Mouse (Mus musculus) layer of hippocampus, adult 2 months (tissue): ENCODE data around the gene Krt36. TPM values are rescaled to one million over a fixed set of nuclear protein-coding genes. Genes with fewer than 3 reads are reported as not detected.

ENCODE experiments used
- DNase-seq, 2 experiments: peaks; one replicate each; pipeline ENCODE4 v3.0.0; 2022; ENCODE audit warnings: low spot score in 2 of 2
- H3K27ac ChIP-seq: fragments of 200-600 bp; 2 replicates; pipeline ENCODE4 v1.8.1; 2022
- H3K4me3 ChIP-seq: fragments of 200-600 bp; 2 replicates; pipeline ENCODE4 v1.8.1; 2022; ENCODE audit warnings: mild to moderate bottlenecking
- CTCF ChIP-seq: fragments of 200-600 bp; conservative IDR thresholded peaks from 2 replicates; pipeline ENCODE4 v1.8.1; 2022; ENCODE audit warnings: antibody characterized with exemption, mild to moderate bottlenecking, moderate library complexity
- total RNA-seq, 2 experiments: library from RNA; stranded (reverse); gene quantifications; 2 replicates each; pipeline ENCODE4 v1.2.3; 2021

Gene Krt36
- total RNA-seq, 2 experiments from 2014 or later = not detected

DNA sequence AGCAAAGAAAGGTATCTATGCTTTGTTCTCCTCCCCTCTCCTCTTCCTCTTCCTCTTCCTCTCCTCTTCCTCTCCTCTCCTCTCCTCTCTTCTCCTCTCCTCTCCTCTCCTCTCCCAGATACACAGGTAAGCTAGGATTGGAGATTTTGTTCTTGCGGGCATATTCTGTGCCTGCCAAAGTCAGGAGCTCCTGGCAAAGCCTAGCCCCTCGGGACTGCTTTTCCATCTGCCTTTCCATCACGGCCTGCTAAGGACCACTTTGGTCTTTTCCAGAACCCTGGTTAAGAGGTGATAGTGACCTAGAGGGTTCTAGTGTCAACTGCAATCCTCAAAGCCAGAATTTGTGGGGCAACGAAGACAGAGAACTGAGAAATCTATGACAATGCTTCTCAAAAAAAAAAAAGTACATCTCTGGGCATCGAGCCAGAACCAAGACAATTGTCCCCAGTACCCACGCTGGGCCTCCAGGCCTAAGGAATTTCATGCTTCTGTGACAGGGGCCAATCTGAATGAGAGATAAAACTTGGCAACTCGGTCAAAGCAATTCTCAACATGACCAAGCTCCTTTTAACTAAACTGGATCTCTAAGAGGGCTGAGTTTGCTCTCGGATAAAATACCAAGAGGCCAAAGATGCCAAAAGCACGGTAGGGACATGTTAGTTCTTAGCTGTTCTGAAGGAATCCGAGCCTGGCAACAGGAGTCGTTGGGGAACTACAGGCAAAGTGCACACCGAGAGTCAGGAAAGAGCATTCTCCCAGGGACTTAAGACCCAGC, 39.0 kb downstream of the Krt36 start:
- no peak for TF ChIP-seq CTCF
- Histone ChIP-seq H3K4me3 (no peak overlapping the region), H3K27ac (no peak overlapping the region)
- DNase-seq = no peak

DNA sequence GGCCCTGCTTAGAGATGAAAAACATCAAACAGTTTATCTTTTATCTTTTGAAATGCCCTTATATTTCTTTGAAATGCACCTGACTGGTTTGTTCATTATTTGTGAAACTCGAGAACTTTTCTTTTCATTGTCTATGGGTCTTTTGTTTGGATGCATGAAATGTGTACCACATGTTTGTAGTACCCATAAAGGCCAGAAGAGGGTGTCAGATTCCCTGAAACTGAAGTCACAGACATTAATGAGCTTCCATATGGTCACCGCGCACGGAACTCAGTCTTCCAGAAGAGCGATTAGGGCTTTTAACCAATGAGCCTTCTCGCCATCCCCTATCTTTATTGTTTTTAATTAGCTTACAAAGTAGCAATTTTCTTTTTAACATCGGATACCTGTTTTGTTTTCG, 46.6 kb downstream of the Krt36 start:
- H3K27ac ChIP-seq = no peak overlapping the region
- no peak overlapping the region for H3K4me3 ChIP-seq
- peak; percentile 46 for TF ChIP-seq CTCF
- DNase-seq = no peak

DNA sequence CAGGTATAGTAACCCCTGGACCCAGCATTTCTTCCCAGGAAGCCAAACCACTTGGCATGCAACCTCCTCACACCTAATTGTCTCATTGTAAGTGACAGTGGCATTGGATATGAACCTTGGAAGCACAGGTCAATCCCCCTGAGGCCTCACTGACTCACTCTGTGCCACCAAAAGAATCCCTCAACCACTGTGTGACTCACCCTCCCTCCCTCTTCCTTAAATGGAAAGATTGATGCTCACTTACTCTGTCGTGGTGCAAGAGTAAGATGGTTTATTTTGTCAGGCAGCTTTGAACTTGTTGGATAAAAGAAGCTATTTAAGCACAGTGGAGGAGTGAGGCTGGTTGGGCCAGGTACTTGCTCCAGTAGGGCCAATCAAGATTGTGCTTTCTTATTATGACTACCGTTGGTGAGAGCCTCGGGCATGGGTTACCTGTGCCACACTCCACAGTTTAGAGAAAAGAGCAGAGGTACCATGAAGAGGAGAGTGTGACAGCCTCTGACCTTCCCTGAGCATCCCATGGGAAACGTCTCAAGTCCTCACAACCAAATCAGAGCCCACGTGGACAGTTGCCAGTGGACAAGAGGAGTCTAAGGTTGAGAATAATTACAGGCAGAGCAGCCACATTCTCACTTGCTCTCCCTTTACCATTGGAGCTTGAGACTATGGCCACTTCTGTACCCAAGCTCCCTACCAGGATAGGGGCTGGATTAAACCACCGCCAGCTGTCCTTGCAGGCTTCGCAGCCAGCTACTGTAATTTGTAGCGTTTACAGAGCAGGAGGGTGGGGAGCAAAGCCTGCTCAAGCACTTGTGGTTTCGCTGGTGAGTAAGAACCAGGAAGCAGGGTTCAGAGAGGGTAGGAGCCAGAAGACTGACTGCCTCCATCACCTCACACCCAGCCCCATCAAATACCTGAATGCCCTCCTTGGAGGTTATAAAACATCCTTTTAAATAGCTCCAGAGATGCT, 49.5 kb downstream of the Krt36 start:
- TF ChIP-seq CTCF = no peak
- no peak for DNase-seq
- no peak overlapping the region for H3K4me3 ChIP-seq
- no peak overlapping the region for H3K27ac ChIP-seq

Other genes with a start within 250 kb of the Krt36 start
- gene Gm11568, start 247.7 kb downstream of the Krt36 start, total RNA-seq = not detected
- gene Gm11559, start 241.2 kb downstream of the Krt36 start, total RNA-seq = not detected
- not detected for gene Krtap9-1, start 232.2 kb downstream of the Krt36 start, total RNA-seq
- not detected for gene Gm11567, start 226.4 kb downstream of the Krt36 start, total RNA-seq
- not detected for gene Krtap31-1, start 197.7 kb downstream of the Krt36 start, total RNA-seq
- gene Gm11565, start 190.9 kb downstream of the Krt36 start, total RNA-seq = not detected
- not detected for gene Krtap31-2, start 169.3 kb downstream of the Krt36 start, total RNA-seq
- not detected for gene Krtap9-5, start 157.2 kb downstream of the Krt36 start, total RNA-seq
- gene Krtap29-1, start 126.6 kb downstream of the Krt36 start, total RNA-seq = not detected
- gene Krtap16-1, start 119.0 kb downstream of the Krt36 start, total RNA-seq = not detected
- not detected for gene Krtap17-1, start 111.6 kb downstream of the Krt36 start, total RNA-seq
- gene Krt33a, start 89.4 kb downstream of the Krt36 start, total RNA-seq = not detected
- gene Krt33b, start 75.8 kb downstream of the Krt36 start, total RNA-seq = not detected
- gene Krt34, start 64.1 kb downstream of the Krt36 start, total RNA-seq = not detected
- not detected for gene Krt31, start 55.1 kb downstream of the Krt36 start, total RNA-seq
- not detected for gene Krt32, start 17.4 kb downstream of the Krt36 start, total RNA-seq
- gene Krt35, start 9.4 kb downstream of the Krt36 start, total RNA-seq = not detected
- not detected for gene Krt13, start 15.9 kb upstream of the Krt36 start, total RNA-seq
- gene Krt15, start 30.3 kb upstream of the Krt36 start, total RNA-seq = under 1 TPM in 1 of 2 experiments, not detected in 1; 0.77 TPM
- not detected for gene Krt19, start 43.0 kb upstream of the Krt36 start, total RNA-seq
- 1 to 10 TPM; 3.6 to 3.7 TPM for gene Krt9, start 87.6 kb upstream of the Krt36 start, total RNA-seq
- gene Krt14, start 101.9 kb upstream of the Krt36 start, total RNA-seq = not detected
- not detected for gene Krt16, start 143.3 kb upstream of the Krt36 start, total RNA-seq
- gene Krt17, start 155.4 kb upstream of the Krt36 start, total RNA-seq = not detected
- gene Krt42, start 164.2 kb upstream of the Krt36 start, total RNA-seq = not detected
- gene Eif1, start 214.3 kb upstream of the Krt36 start, total RNA-seq = 100 to 1,000 TPM; 713 to 750 TPM
- not detected for gene Gast, start 228.8 kb upstream of the Krt36 start, total RNA-seq